Mouse (Mus musculus) E14TG2a.4 (cell line): ENCODE results near the gene Lims1.

Source experiments
- H3K27me3 ChIP-seq: 2 replicates; pipeline ENCODE4 v1.6.1; 2014; ENCODE audit warnings: low read length, control low read depth; ENCODE audit not compliant: insufficient read depth
- H3K36me3 ChIP-seq: 2 replicates; pipeline ENCODE4 v1.6.1; 2014; ENCODE audit warnings: low read length, control low read depth; ENCODE audit not compliant: insufficient read depth
- H3K4me1 ChIP-seq: replicated peaks from 2 replicates; pipeline ENCODE4 v1.6.1; 2014; ENCODE audit warnings: low read depth, low read length, control low read depth
- H3K4me3 ChIP-seq: replicated peaks from 2 replicates; pipeline ENCODE4 v1.5.1; 2014; ENCODE audit warnings: mild to moderate bottlenecking, low read length
- H3K9me3 ChIP-seq: 2 replicates; pipeline ENCODE4 v1.6.1; 2014; ENCODE audit warnings: low read length, control low read depth
- CTCF ChIP-seq: conservative IDR thresholded peaks from 2 replicates; pipeline ENCODE4 v1.5.1; 2014; ENCODE audit warnings: low read length
- NANOG ChIP-seq: IDR thresholded peaks from 2 replicates; pipeline ENCODE4 v1.6.1; 2014; ENCODE audit warnings: borderline replicate concordance, low read length, mixed read lengths
- POU5F1 ChIP-seq: IDR thresholded peaks from 2 replicates; pipeline ENCODE4 v1.6.1; 2014; ENCODE audit warnings: low read length, borderline replicate concordance

The Lims1 gene

GRCm38 (mm10) chr10:58395315-58395714, 72.0 kb downstream of the Lims1 start:
- Histone ChIP-seq H3K9me3 (no peaks in the 10 kb centered on the region), H3K36me3 (peaks cover 13% of the 10 kb centered on the region), H3K4me1 (peaks cover 8% of the 10 kb centered on the region), H3K4me3 (no peak overlapping the region), H3K27me3 (no peaks in the 10 kb centered on the region)
- TF ChIP-seq CTCF (no peak), POU5F1 (no peak), NANOG (no peak)

- no peak for TF ChIP-seq POU5F1
- TF ChIP-seq CTCF, result no peak
- no peak for TF ChIP-seq NANOG
- H3K4me3 ChIP-seq, result no peak overlapping the region
- peaks cover 8% of the 10 kb centered on the region for H3K4me1 ChIP-seq
- no peaks in the 10 kb centered on the region for H3K9me3 ChIP-seq
- H3K36me3 ChIP-seq, result peaks cover 13% of the 10 kb centered on the region
- H3K27me3 ChIP-seq, result no peaks in the 10 kb centered on the region
Measured at GRCm38 (mm10) chr10:58395723-58396122, 72.5 kb downstream of the Lims1 start.

GRCm38 (mm10) chr10:58396600-58396999, 73.3 kb downstream of the Lims1 start:
- TF ChIP-seq CTCF, result no peak
- TF ChIP-seq NANOG, result no peak
- no peak for TF ChIP-seq POU5F1

GRCm38 (mm10) chr10:58398941-58399340, 75.7 kb downstream of the Lims1 start:
- H3K9me3 ChIP-seq, result no peaks in the 10 kb centered on the region
- H3K27me3 ChIP-seq, result no peaks in the 10 kb centered on the region
- peaks cover 33% of the 10 kb centered on the region for H3K36me3 ChIP-seq
- peaks cover 7% of the 10 kb centered on the region for H3K4me1 ChIP-seq
- TF ChIP-seq CTCF (no peak), POU5F1 (no peak), NANOG (no peak)
- no peak overlapping the region for H3K4me3 ChIP-seq

More at GRCm38 (mm10) chr10:58396600-58396999, 73.3 kb downstream of the Lims1 start:
- Histone ChIP-seq H3K4me1 (peaks cover 8% of the 10 kb centered on the region), H3K27me3 (no peaks in the 10 kb centered on the region), H3K4me3 (no peak overlapping the region), H3K9me3 (no peaks in the 10 kb centered on the region), H3K36me3 (peaks cover 22% of the 10 kb centered on the region)

- Histone ChIP-seq H3K9me3 (no peaks in the 10 kb centered on the region), H3K36me3 (peaks cover 41% of the 10 kb centered on the region), H3K27me3 (no peaks in the 10 kb centered on the region), H3K4me1 (no peaks in the 10 kb centered on the region), H3K4me3 (no peak overlapping the region)
- TF ChIP-seq NANOG (no peak), POU5F1 (no peak), CTCF (no peak)
Measured at GRCm38 (mm10) chr10:58401838-58402237, 78.6 kb downstream of the Lims1 start.

- Histone ChIP-seq H3K9me3 (no peaks in the 10 kb centered on the region), H3K36me3 (peaks cover 52% of the 10 kb centered on the region), H3K27me3 (no peaks in the 10 kb centered on the region), H3K4me1 (no peaks in the 10 kb centered on the region), H3K4me3 (no peak overlapping the region)
- TF ChIP-seq CTCF, result no peak
Measured at GRCm38 (mm10) chr10:58404639-58405038, 81.4 kb downstream of the Lims1 start.

GRCm38 (mm10) chr10:58405285-58405948, 82.2 kb downstream of the Lims1 start:
- TF ChIP-seq POU5F1, result no peak
- TF ChIP-seq NANOG, result no peak
- no peak for TF ChIP-seq CTCF
- H3K4me1 ChIP-seq, result no peaks in the 10 kb centered on the region
- no peaks in the 10 kb centered on the region for H3K27me3 ChIP-seq
- no peak overlapping the region for H3K4me3 ChIP-seq
- H3K9me3 ChIP-seq, result no peaks in the 10 kb centered on the region
- peaks cover 60% of the 10 kb centered on the region for H3K36me3 ChIP-seq

GRCm38 (mm10) chr10:58405949-58406305, 82.7 kb downstream of the Lims1 start:
- no peaks in the 10 kb centered on the region for H3K27me3 ChIP-seq
- H3K4me3 ChIP-seq, result no peak overlapping the region
- TF ChIP-seq POU5F1, result no peak
- H3K36me3 ChIP-seq, result peaks cover 60% of the 10 kb centered on the region
- H3K9me3 ChIP-seq, result no peaks in the 10 kb centered on the region
- H3K4me1 ChIP-seq, result no peaks in the 10 kb centered on the region

- no peaks in the 10 kb centered on the region for H3K27me3 ChIP-seq
- H3K4me3 ChIP-seq, result no peak overlapping the region
- TF ChIP-seq NANOG (no peak), CTCF (no peak), POU5F1 (no peak)
Measured at GRCm38 (mm10) chr10:58412331-58412730, 89.1 kb downstream of the Lims1 start.

More at GRCm38 (mm10) chr10:58412331-58412730, 89.1 kb downstream of the Lims1 start:
- H3K4me1 ChIP-seq, result no peaks in the 10 kb centered on the region
- peaks cover 86% of the 10 kb centered on the region for H3K36me3 ChIP-seq
- no peaks in the 10 kb centered on the region for H3K9me3 ChIP-seq
